Mouse (Mus musculus) cerebellum, adult 18-20 months (tissue): ENCODE measurements around the gene 6430531B16Rik.

Experiments used
- DNase-seq, 2 experiments: peaks; one replicate each; pipeline ENCODE4 v3.0.0; 2021

Gene 6430531B16Rik

GRCm38 (mm10) chr7:139970216-139970919 is 8.2 kb downstream of the 6430531B16Rik start:
- no peak for DNase-seq

GRCm38 (mm10) chr7:139969348-139970130 is 9.0 kb downstream of the 6430531B16Rik start:
- DNase-seq = peak; percentile 82 to 87

GRCm38 (mm10) chr7:139968428-139968827 is 10.1 kb downstream of the 6430531B16Rik start:
- no peak for DNase-seq

GRCm38 (mm10) chr7:139967175-139967574 is 11.4 kb downstream of the 6430531B16Rik start:
- no peak for DNase-seq

- DNase-seq = no peak
Measured at GRCm38 (mm10) chr7:139963814-139964213, 14.7 kb downstream of the 6430531B16Rik start.

GRCm38 (mm10) chr7:139961141-139961540 is 17.4 kb downstream of the 6430531B16Rik start:
- no peak for DNase-seq

- DNase-seq = no peak
Measured at GRCm38 (mm10) chr7:139957958-139958357, 20.6 kb downstream of the 6430531B16Rik start.

GRCm38 (mm10) chr7:139957437-139957836 is 21.1 kb downstream of the 6430531B16Rik start:
- DNase-seq = no peak

- DNase-seq = no peak
Measured at GRCm38 (mm10) chr7:139956658-139957057, 21.9 kb downstream of the 6430531B16Rik start.

GRCm38 (mm10) chr7:139955505-139955904 is 23.1 kb downstream of the 6430531B16Rik start:
- no peak for DNase-seq

GRCm38 (mm10) chr7:139951991-139952633 is 26.4 kb downstream of the 6430531B16Rik start:
- DNase-seq = no peak

- DNase-seq = no peak
Measured at GRCm38 (mm10) chr7:139951079-139951478, 27.5 kb downstream of the 6430531B16Rik start.

- DNase-seq = no peak
Measured at GRCm38 (mm10) chr7:139950283-139950971, 28.1 kb downstream of the 6430531B16Rik start.

- DNase-seq = no peak
Measured at GRCm38 (mm10) chr7:139949893-139950282, 28.7 kb downstream of the 6430531B16Rik start.

- DNase-seq = no peak
Measured at GRCm38 (mm10) chr7:139946032-139946431, 32.5 kb downstream of the 6430531B16Rik start.

GRCm38 (mm10) chr7:139945516-139945915 is 33.0 kb downstream of the 6430531B16Rik start:
- no peak for DNase-seq

- no peak for DNase-seq
Measured at GRCm38 (mm10) chr7:139944291-139945240, 34.0 kb downstream of the 6430531B16Rik start.

- peak in 1 of 2 experiments; percentile 33 for DNase-seq
Measured at GRCm38 (mm10) chr7:139943674-139944281, 34.8 kb downstream of the 6430531B16Rik start, which contains the start of gene Utf1. Gene Utf1, plus strand, starts transcription at chr7:139943789.

- DNase-seq = no peak
Measured at GRCm38 (mm10) chr7:139940476-139941209, 37.9 kb downstream of the 6430531B16Rik start.

- DNase-seq = no peak
Measured at GRCm38 (mm10) chr7:139937810-139938209, 40.7 kb downstream of the 6430531B16Rik start.
